Mouse (Mus musculus) megakaryocyte, embryonic 14.5 days (primary cell): ENCODE measurements around the gene Dennd5a.

Experiments
- FLI1 ChIP-seq: IDR thresholded peaks from 2 replicates; pipeline ENCODE4 v1.6.1; 2012; ENCODE audit warnings: low read length, inconsistent platforms, mixed read lengths
- GATA1 ChIP-seq: IDR thresholded peaks from 3 replicates; pipeline ENCODE4 v1.6.1; 2012; ENCODE audit warnings: mixed read lengths, low read length, inconsistent platforms, borderline replicate concordance

GRCm38 (mm10) chr7:109963707-109964106 lies 3.4 kb upstream of the Dennd5a start:
- TF ChIP-seq GATA1, result no peak
- no peak for TF ChIP-seq FLI1
